Mouse (Mus musculus): ENCODE results near the gene Bloc1s6.

DNA sequence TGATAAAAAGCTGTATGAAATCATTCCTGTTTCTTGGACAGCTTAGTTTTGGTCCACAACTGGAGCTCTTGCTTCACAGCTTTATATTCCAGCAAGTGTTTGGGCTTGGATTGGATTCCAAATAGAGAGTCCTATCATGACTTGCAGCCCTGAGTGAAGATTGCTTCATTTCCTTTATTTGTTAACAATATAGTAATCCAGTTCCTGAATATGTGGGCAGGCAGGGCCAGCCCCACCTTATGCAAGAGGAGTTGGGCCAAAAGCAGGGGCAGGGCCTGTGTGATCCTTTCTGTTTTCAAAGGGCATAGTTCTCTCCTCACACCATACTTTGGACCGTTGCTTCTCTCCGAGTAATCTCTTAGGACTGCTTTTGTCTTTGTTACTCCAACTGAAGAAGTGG lies 32.7 kb downstream of the Bloc1s6 start:
- TF ChIP-seq CTCF (IDR thresholded peaks at IDR 0.05; ENCODE audit: low read depth, low read length) = no peak
- no peak for TF ChIP-seq GATA1 (IDR thresholded peaks at IDR 0.05; ENCODE audit: borderline replicate concordance, low read length)
- no peak for TF ChIP-seq TAL1 (conservative IDR thresholded peaks at IDR 0.05; ENCODE audit: low read depth, low read length)

All from G1E (cell line).